8 mouse cellular contexts compared by ENCODE assay signal in the genomic region with DNA sequence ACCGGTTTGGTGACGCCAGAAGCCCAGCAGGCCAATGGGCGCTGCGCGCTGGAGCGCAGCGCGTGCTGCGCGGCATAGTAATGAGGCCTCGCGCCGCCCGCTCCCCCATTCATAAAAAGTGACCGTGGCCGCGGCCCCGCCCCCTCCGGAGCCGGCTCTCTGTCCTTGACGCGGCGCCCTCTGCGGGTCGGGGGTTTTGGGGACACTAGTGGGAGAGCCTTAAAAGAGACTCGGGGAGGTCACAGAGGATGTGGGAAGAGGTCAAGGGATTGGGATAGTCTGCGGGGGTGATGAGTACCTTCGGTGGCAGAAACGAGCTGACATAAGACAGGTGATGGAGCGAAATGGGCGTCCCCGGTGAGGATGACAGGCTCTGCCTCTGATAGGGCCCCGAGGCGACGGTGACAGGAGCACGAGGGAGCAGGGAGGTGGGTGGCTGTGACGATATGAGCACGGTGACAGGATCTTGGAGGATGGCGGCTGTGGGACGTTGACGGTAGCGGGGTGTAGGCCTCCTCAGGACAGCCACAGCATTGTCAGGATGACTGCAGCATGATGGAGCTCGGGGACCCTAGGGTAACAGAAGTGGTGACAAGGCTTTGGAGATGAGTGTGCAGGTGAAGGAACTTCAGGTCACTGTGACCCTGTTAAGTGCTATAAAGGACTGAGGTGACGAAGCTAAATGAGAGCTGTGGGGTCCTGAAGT. TPM values are rescaled to one million over a fixed set of nuclear protein-coding genes. Genes with fewer than 3 reads are reported as not detected.
A peak's percentile ranks its signal among the peaks of the same experiment; 100 is the strongest.
DNase-seq lines count a peak whose midpoint lies in the region; ATAC-seq and TF ChIP-seq lines count a peak whose summit lies in the region.

No protein-coding gene starts in this region.

- ATAC-seq in erythroblast, adult 5-6 weeks (replicated peaks; ENCODE audit: low FRiP score, poor library complexity, severe bottlenecking), result peak; percentile 44; the same call in 1 of the 2 replicates
- peak; percentile 81 for ATAC-seq in heart, embryonic 12.5 days (ENCODE audit: insufficient number of reproducible peaks, low FRiP score)
- peak; percentile 85 for ATAC-seq in kidney, embryonic 16.5 days (ENCODE audit: low FRiP score, low TSS enrichment)

- peak overlapping the region; percentile 24 for H3ac ChIP-seq in myocyte (ENCODE audit: control insufficient read depth, insufficient read length)

- H3K9me3 ChIP-seq in heart, embryonic 12.5 days (replicated peaks), result no peaks in the 10 kb centered on the region
- no peaks in the 10 kb centered on the region for H3K9me3 ChIP-seq in kidney, embryonic 16.5 days (ENCODE audit: low read length)

- H3K4me2 ChIP-seq in heart, embryonic 12.5 days, result peak overlapping the region; percentile 99
- H3K4me2 ChIP-seq in kidney, embryonic 16.5 days (replicated peaks; ENCODE audit: low read depth, low read length), result peak overlapping the region; percentile 100
- H3K4me2 ChIP-seq in myocyte (ENCODE audit: low read depth), result peak overlapping the region; percentile 92

- under 1% methylated on average over 44 of the region's 44 CpGs for WGBS in heart, embryonic 12.5 days
- WGBS in kidney, embryonic 16.5 days, result 2% methylated on average over 44 of the region's 44 CpGs
- WGBS in liver, adult 2 months, result 4% methylated on average over 44 of the region's 44 CpGs

- no peaks in the 10 kb centered on the region for H3K79me2 ChIP-seq in liver, adult 2 months (ENCODE audit: control insufficient read depth, insufficient read depth, low read length)
- no peaks in the 10 kb centered on the region for H3K79me2 ChIP-seq in myocyte (ENCODE audit: control insufficient read depth, insufficient read depth)

- H3K27me3 ChIP-seq in heart, embryonic 12.5 days (replicated peaks), result peaks cover 53% of the 10 kb centered on the region
- H3K27me3 ChIP-seq in kidney, embryonic 16.5 days (ENCODE audit: insufficient read depth, low read length), result peaks cover 9% of the 10 kb centered on the region
- H3K27me3 ChIP-seq in liver, adult 2 months (ENCODE audit: control insufficient read depth, insufficient read depth, low read length), result no peaks in the 10 kb centered on the region; the same call in 1 of the 2 replicates
- no peaks in the 10 kb centered on the region for H3K27me3 ChIP-seq in myocyte (ENCODE audit: control insufficient read depth, insufficient read depth, insufficient read length)
- H3K27me3 ChIP-seq in splenic B cell, adult 2 months (ENCODE audit: control insufficient read depth, insufficient read depth, low read length, poor library complexity, severe bottlenecking), result no peaks in the 10 kb centered on the region

- DNase-seq in B cell, adult 2 months, result peak; percentile 74 to 79
- DNase-seq in brain, adult 2 months (ENCODE audit: low read depth, low spot score), result peak; percentile 91
- DNase-seq in liver, adult 2 months (ENCODE audit: extremely low read depth, low read depth, low spot score), result peak; percentile 45
- DNase-seq in splenic B cell, adult 2 months (ENCODE audit: low read depth, low spot score), result peak; percentile 79

- H3K27ac ChIP-seq in heart, embryonic 12.5 days (ENCODE audit: poor library complexity, severe bottlenecking), result peak overlapping the region; percentile 15; the same call in 1 of the 2 replicates
- H3K27ac ChIP-seq in kidney, embryonic 16.5 days (ENCODE audit: low read length), result no peak overlapping the region
- no peak overlapping the region for H3K27ac ChIP-seq in liver, adult 2 months (replicated peaks; ENCODE audit: insufficient read depth, low read depth, low read length)

- peak overlapping the region; percentile 69 for H3K4me3 ChIP-seq in heart, embryonic 12.5 days
- H3K4me3 ChIP-seq in kidney, embryonic 16.5 days (ENCODE audit: low read length), result peak overlapping the region; percentile 69
- H3K4me3 ChIP-seq in liver, adult 2 months (ENCODE audit: insufficient read depth, low read depth, low read length), result peak overlapping the region; percentile 65; the same call in 1 of the 2 replicates
- peak overlapping the region; percentile 18 for H3K4me3 ChIP-seq in myocyte

- peaks cover 23% of the 10 kb centered on the region for H3K4me1 ChIP-seq in heart, embryonic 12.5 days (replicated peaks)
- peaks cover 20% of the 10 kb centered on the region for H3K4me1 ChIP-seq in kidney, embryonic 16.5 days (ENCODE audit: insufficient read depth, low read length)
- H3K4me1 ChIP-seq in liver, adult 2 months (ENCODE audit: control insufficient read depth, insufficient read depth, low read length), result peaks cover 4% of the 10 kb centered on the region

- 0 out of 2 replicates have a peak, but pooled peaks have one; percentile 28 for TF ChIP-seq CTCF in liver, adult 2 months (IDR thresholded peaks at IDR 0.05; ENCODE audit: low read depth, low read length)

- no peaks in the 10 kb centered on the region for H3K36me3 ChIP-seq in heart, embryonic 12.5 days
- no peaks in the 10 kb centered on the region for H3K36me3 ChIP-seq in kidney, embryonic 16.5 days (ENCODE audit: insufficient read depth, low read length)
- no peaks in the 10 kb centered on the region for H3K36me3 ChIP-seq in liver, adult 2 months (ENCODE audit: control insufficient read depth, insufficient read depth, low read length)
- no peaks in the 10 kb centered on the region for H3K36me3 ChIP-seq in myocyte (ENCODE audit: control insufficient read depth, insufficient read depth)
- no peaks in the 10 kb centered on the region for H3K36me3 ChIP-seq in splenic B cell, adult 2 months (ENCODE audit: control insufficient read depth, insufficient read depth, low read length, poor library complexity, severe bottlenecking)

- peak overlapping the region; percentile 79 for H3K9ac ChIP-seq in heart, embryonic 12.5 days
- H3K9ac ChIP-seq in kidney, embryonic 16.5 days (replicated peaks; ENCODE audit: low read length), result peak overlapping the region; percentile 66
- H3K9ac ChIP-seq in liver, adult 2 months (ENCODE audit: low read depth, low read length), result no peak overlapping the region

- TF ChIP-seq POLR2A in liver, adult 2 months (IDR thresholded peaks at IDR 0.05; ENCODE audit: extremely low read depth, insufficient read depth, low read length), result no peak
- no peak for TF ChIP-seq POLR2A in myocyte (IDR thresholded peaks at IDR 0.05; ENCODE audit: insufficient read length, low read depth)

TF ChIP-seq in myocyte, 11 proteins besides CTCF, POLR2A, EP300 and RAD21:
- peak; percentile 14 for TF ChIP-seq E2F4 (IDR thresholded peaks at IDR 0.05; ENCODE audit: insufficient read depth)
- no peak for TF ChIP-seq MAX (IDR thresholded peaks at IDR 0.05; ENCODE audit: low read depth)
- TF ChIP-seq POLR2AphosphoS2 (IDR thresholded peaks at IDR 0.05; ENCODE audit: insufficient read length, low read depth), result no peak
- TF ChIP-seq USF1 (IDR thresholded peaks at IDR 0.05; ENCODE audit: low read depth), result no peak
- TF ChIP-seq CEBPB (IDR thresholded peaks at IDR 0.05; ENCODE audit: insufficient read depth, poor library complexity, severe bottlenecking), result no peak

RNA-seq across cellular contexts. Expression of gene Gpr3, which starts 0.4 kb away (rescaled TPM):
- not detected in 2 replicates for total RNA-seq in erythroblast, adult 5-6 weeks (2015; ENCODE audit: low replicate concordance)
- total RNA-seq in erythroblast, adult 5-6 weeks (2017; ENCODE audit: low replicate concordance), result not detected in 2 replicates
- polyA plus RNA-seq in heart, embryonic 12.5 days (2016; fragmentation: Nextera tagmentation; extraction: Ambion mirVana), result 0.27 and 0.37 TPM in 2 replicates
- 0.10 and 0.15 TPM in 2 replicates for polyA plus RNA-seq in kidney, embryonic 16.5 days (2015; fragmentation: Nextera tagmentation; extraction: Ambion mirVana)
- not detected in 2 replicates for total RNA-seq in liver, adult 2 months (2014; rRNA removed)
- polyA plus RNA-seq in liver, adult 2 months (2012; rRNA removed), result 0.07 TPM in 1 of 2 replicates, not detected in the other
- polyA plus RNA-seq in myocyte (2012; fragmentation: generic; extraction: Trizol), result 0.40 TPM

RNA-seq across cellular contexts. Expression of gene Cd164l2, which starts 0.8 kb away (rescaled TPM):
- total RNA-seq in erythroblast, adult 5-6 weeks (2015; ENCODE audit: low replicate concordance), result not detected in 2 replicates
- total RNA-seq in erythroblast, adult 5-6 weeks (2017; ENCODE audit: low replicate concordance), result not detected in 2 replicates
- polyA plus RNA-seq in heart, embryonic 12.5 days (2016; fragmentation: Nextera tagmentation; extraction: Ambion mirVana), result 0.34 TPM in 1 of 2 replicates, not detected in the other
- polyA plus RNA-seq in kidney, embryonic 16.5 days (2015; fragmentation: Nextera tagmentation; extraction: Ambion mirVana), result 13.2 and 16.8 TPM in 2 replicates
- total RNA-seq in liver, adult 2 months (2014; rRNA removed), result not detected in 2 replicates
- polyA plus RNA-seq in liver, adult 2 months (2012; rRNA removed), result not detected in 2 replicates
- polyA plus RNA-seq in myocyte (2012; fragmentation: generic; extraction: Trizol), result 0.22 TPM

RNA-seq across cellular contexts. Expression of gene Map3k6, which starts 27.9 kb away (rescaled TPM):
- 0.96 and 4.6 TPM in 2 replicates for total RNA-seq in erythroblast, adult 5-6 weeks (2015; ENCODE audit: low replicate concordance)
- total RNA-seq in erythroblast, adult 5-6 weeks (2017; ENCODE audit: low replicate concordance), result 0.42 TPM in 1 of 2 replicates, not detected in the other
- 2.3 and 3.2 TPM in 2 replicates for polyA plus RNA-seq in heart, embryonic 12.5 days (2016; fragmentation: Nextera tagmentation; extraction: Ambion mirVana)
- polyA plus RNA-seq in kidney, embryonic 16.5 days (2015; fragmentation: Nextera tagmentation; extraction: Ambion mirVana), result 3.8 TPM in 2 replicates
- total RNA-seq in liver, adult 2 months (2014; rRNA removed), result 0.94 and 1.3 TPM in 2 replicates
- 0.76 and 0.80 TPM in 2 replicates for polyA plus RNA-seq in liver, adult 2 months (2012; rRNA removed)
- 4.6 TPM for polyA plus RNA-seq in myocyte (2012; fragmentation: generic; extraction: Trizol)

RNA-seq across cellular contexts. Expression of gene Sytl1, which starts 50.2 kb away (rescaled TPM):
- 0.96 and 1.0 TPM in 2 replicates for total RNA-seq in erythroblast, adult 5-6 weeks (2015; ENCODE audit: low replicate concordance)
- total RNA-seq in erythroblast, adult 5-6 weeks (2017; ENCODE audit: low replicate concordance), result 0.28 and 1.4 TPM in 2 replicates
- 0.41 and 0.47 TPM in 2 replicates for polyA plus RNA-seq in heart, embryonic 12.5 days (2016; fragmentation: Nextera tagmentation; extraction: Ambion mirVana)
- polyA plus RNA-seq in kidney, embryonic 16.5 days (2015; fragmentation: Nextera tagmentation; extraction: Ambion mirVana), result 1.1 and 1.5 TPM in 2 replicates
- total RNA-seq in liver, adult 2 months (2014; rRNA removed), result 4.2 and 5.1 TPM in 2 replicates
- 2.9 and 5.3 TPM in 2 replicates for polyA plus RNA-seq in liver, adult 2 months (2012; rRNA removed)
- polyA plus RNA-seq in myocyte (2012; fragmentation: generic; extraction: Trizol), result 3.4 TPM

Comparison
In these comparisons a context has a peak if more than half of its experiments do, and no peak if none do; other contexts are left out.
1. H3K4me3 ChIP-seq: peak in every context shown above with its lines; median percentile 69 in heart, embryonic 12.5 days; 69 in kidney, embryonic 16.5 days; 65 in liver, adult 2 months; 18 in myocyte.
2. RNA of gene Cd164l2, which starts 0.8 kb away (polyA plus RNA-seq): 13.2 to 16.8 TPM in kidney, embryonic 16.5 days; 0.34 TPM in heart, embryonic 12.5 days, 0.22 TPM in myocyte (single experiment) and not detected in liver, adult 2 months; every median in the first group is over 10 times any median in the second.
3. Peak in every context shown above with its lines, with median percentiles within 50 percentile points of each other: DNase-seq, ATAC-seq and H3K4me2 ChIP-seq.